Mouse (Mus musculus) C2C12 (cell line): ENCODE results near the gene Rbm33. TPM values are rescaled to one million over a fixed set of nuclear protein-coding genes. Genes with fewer than 3 reads are reported as not detected.

Experiments used
- H3K27me3 ChIP-seq: one replicate; pipeline ENCODE4 v1.6.1; 2011; ENCODE audit not compliant: control insufficient read depth, insufficient read depth, insufficient read length
- H3K36me3 ChIP-seq: one replicate; pipeline ENCODE4 v1.6.1; 2011; ENCODE audit not compliant: control insufficient read depth, insufficient read depth
- H3K4me3 ChIP-seq: one replicate; pipeline ENCODE4 v1.5.1; 2011; ENCODE audit warnings: mild to moderate bottlenecking, control low read depth; ENCODE audit not compliant: poor library complexity, insufficient read depth, severe bottlenecking
- H3K79me2 ChIP-seq: one replicate; pipeline ENCODE4 v1.6.1; 2011; ENCODE audit not compliant: control insufficient read depth, insufficient read depth
- H3K79me3 ChIP-seq: one replicate; pipeline ENCODE4 v1.6.1; 2011; ENCODE audit warnings: low read depth, control low read depth
- H3ac ChIP-seq: one replicate; pipeline ENCODE3; 2011; ENCODE audit warnings: low read depth; ENCODE audit not compliant: control insufficient read depth, insufficient read length
- CEBPB ChIP-seq: IDR thresholded peaks from one replicate; pipeline ENCODE4 v1.6.1; 2011; ENCODE audit warnings: low read depth, mild to moderate bottlenecking, control low read depth, moderate library complexity
- CTCF ChIP-seq: IDR thresholded peaks from one replicate; pipeline ENCODE4 v1.5.1; 2011; ENCODE audit not compliant: control insufficient read depth, insufficient read depth, insufficient read length
- FOSL1 ChIP-seq: IDR thresholded peaks from one replicate; pipeline ENCODE4 v1.8.0; 2011; ENCODE audit warnings: mild to moderate bottlenecking, low read length; ENCODE audit not compliant: poor library complexity, insufficient read depth, severe bottlenecking
- MAX ChIP-seq: IDR thresholded peaks from one replicate; pipeline ENCODE4 v1.6.1; 2011; ENCODE audit warnings: mild to moderate bottlenecking, control low read depth
- MYOD1 ChIP-seq: IDR thresholded peaks from one replicate; pipeline ENCODE4 v1.6.1; 2011; ENCODE audit warnings: low read depth; ENCODE audit not compliant: control insufficient read depth, insufficient read length
- MYOG ChIP-seq: IDR thresholded peaks from one replicate; pipeline ENCODE4 v1.6.1; 2011; ENCODE audit not compliant: control insufficient read depth, insufficient read length; ENCODE audit errors: extremely low read depth
- USF1 ChIP-seq: IDR thresholded peaks from one replicate; pipeline ENCODE4 v1.6.1; 2011; ENCODE audit warnings: low read depth, mild to moderate bottlenecking, control low read depth, moderate library complexity
- polyA plus RNA-seq: library from polyadenylated mRNA; unstranded; fragments of >200 nt; fragmentation: generic; extraction: Trizol; gene quantifications from one replicate; pipeline ENCODE4 v1.2.1, GENCODE M21; 2012; ENCODE audit warnings: missing spikeins

The Rbm33 gene
- polyA plus RNA-seq, 1 experiment, result 10.1 TPM

DNA sequence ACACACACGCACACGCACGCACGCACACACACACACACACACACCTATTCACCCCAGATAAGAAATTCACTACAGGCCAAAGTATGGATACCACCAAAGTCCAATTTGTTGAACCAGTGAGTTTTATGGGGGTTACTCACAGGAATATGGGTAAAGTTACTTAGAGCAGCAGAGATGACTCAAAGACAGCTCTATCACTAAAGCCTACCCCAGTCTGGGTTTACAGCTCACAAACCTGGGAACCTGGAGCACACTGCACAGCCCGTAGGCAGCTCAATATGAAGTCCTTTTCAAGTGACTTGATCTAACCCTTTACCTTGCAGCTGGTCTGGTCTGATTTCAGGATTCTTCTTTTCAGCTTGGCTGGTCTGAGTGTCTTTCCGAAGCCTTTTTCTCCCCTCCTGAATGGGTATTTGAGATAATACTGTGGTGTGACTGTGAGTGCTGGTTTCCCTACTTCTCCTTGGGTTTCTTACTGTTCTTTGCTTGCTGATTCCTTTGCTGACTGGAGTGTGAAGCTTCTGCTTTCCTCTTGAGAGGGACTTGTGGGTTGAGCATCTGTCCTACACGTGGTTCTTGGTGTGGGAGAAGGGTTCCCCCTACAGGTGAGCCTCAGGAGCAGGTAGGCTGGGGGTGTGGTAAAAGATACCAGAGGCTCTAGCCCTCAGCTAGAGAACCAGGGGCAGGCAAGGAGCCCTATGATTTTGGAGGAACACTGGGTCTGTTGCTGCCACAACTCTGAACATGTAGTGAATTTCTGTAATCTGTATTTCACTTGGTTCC, 12.3 kb downstream of the Rbm33 start:
- Histone ChIP-seq H3ac (no peak overlapping the region), H3K4me3 (no peak overlapping the region), H3K79me3 (peaks cover 69% of the 10 kb centered on the region), H3K36me3 (peaks cover 21% of the 10 kb centered on the region), H3K27me3 (no peaks in the 10 kb centered on the region), H3K79me2 (peaks cover 82% of the 10 kb centered on the region)
- TF ChIP-seq MYOD1 (no peak), MAX (no peak), CEBPB (no peak), CTCF (no peak), MYOG (no peak), FOSL1 (no peak), USF1 (no peak)

DNA sequence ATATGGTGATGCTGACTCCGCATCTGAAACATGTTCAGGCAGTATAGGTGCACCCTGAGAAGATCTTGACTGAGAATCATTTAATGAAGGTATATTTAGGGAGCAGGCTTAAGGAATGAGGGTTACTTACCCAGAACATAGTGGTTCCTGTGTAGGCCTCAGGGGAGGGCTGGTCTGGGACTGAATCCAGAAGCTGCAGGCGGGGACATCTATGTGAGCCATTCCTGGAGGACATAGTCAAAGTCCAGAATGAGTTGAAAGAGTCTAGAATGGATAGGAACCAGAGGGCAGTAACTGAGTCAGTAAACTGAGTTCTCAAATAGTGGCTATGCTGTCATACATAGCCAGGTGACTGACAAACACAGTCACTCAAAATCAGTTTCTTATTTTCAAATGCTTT, 16.8 kb downstream of the Rbm33 start:
- Histone ChIP-seq H3ac (no peak overlapping the region), H3K79me2 (peaks cover 37% of the 10 kb centered on the region), H3K4me3 (no peak overlapping the region), H3K36me3 (peaks cover 56% of the 10 kb centered on the region), H3K27me3 (no peaks in the 10 kb centered on the region), H3K79me3 (peaks cover 29% of the 10 kb centered on the region)
- no peak for TF ChIP-seq MYOD1
- no peak for TF ChIP-seq MYOG
- no peak for TF ChIP-seq CTCF
- TF ChIP-seq MAX, result no peak
- no peak for TF ChIP-seq USF1
- TF ChIP-seq FOSL1, result no peak
- TF ChIP-seq CEBPB, result no peak

DNA sequence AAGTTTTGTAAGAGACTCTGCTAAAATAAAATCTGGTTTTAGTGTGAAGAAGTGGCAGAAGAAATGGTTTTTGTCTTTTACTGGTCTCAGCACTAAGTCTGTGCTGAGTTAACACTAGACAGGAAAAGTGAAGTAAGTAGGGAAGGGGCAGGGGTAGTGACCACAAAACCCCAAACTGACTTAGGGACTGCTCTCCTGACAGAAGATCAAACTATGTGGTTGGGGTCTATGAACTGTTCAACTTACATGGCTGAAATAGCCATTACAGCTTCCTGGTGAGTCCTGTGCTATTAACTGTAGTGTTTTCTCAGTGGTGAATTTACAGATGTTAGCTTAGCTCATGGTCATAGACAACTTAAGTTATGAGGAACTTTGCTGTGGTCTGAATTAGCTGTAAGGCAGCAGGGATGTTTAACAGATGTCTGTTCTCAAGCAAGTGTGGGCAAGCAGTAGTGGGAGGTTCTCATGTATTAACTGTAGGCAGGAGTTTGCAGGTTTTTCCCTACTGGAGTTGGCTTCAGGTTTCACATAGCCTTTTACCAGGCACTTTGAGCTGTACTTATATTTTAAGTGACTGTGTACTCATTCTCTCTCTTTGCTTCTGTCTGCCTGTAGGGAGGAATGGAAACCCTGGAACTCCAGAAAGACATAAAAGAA, 35.1 kb downstream of the Rbm33 start:
- peaks cover 66% of the 10 kb centered on the region for H3K36me3 ChIP-seq
- peaks cover 30% of the 10 kb centered on the region for H3K79me2 ChIP-seq
- no peak overlapping the region for H3ac ChIP-seq
- no peak overlapping the region for H3K4me3 ChIP-seq
- TF ChIP-seq MAX (no peak), FOSL1 (no peak), USF1 (no peak), MYOG (no peak), CTCF (no peak), CEBPB (no peak), MYOD1 (no peak)
- no peaks in the 10 kb centered on the region for H3K27me3 ChIP-seq
- H3K79me3 ChIP-seq, result peaks cover 9% of the 10 kb centered on the region

DNA sequence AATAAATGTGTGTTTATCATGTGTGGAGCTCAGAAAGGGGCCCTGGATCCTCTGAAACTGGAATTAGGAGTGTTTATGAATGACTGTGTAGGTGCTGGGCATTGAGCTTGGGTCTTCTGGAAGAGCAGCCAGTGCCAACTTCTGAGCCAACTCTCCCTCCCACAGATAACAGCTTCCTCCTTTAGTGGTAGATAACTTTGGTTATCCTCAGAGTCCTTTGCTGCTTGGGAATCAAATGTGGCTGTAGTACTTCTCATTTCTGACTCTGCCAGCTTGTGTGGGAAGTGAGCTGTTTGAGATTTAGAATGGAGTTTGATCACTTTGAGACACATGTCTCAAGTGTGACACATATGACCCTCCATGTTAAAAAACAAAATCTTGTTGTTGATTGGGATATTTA, 38.7 kb downstream of the Rbm33 start:
- no peaks in the 10 kb centered on the region for H3K27me3 ChIP-seq
- TF ChIP-seq MYOG (no peak), CEBPB (no peak), MYOD1 (no peak), CTCF (no peak), MAX (no peak), FOSL1 (no peak), USF1 (no peak)
- H3K79me3 ChIP-seq, result no peaks in the 10 kb centered on the region
- H3ac ChIP-seq, result no peak overlapping the region
- H3K4me3 ChIP-seq, result no peak overlapping the region
- peaks cover 69% of the 10 kb centered on the region for H3K36me3 ChIP-seq
- peaks cover 7% of the 10 kb centered on the region for H3K79me2 ChIP-seq

DNA sequence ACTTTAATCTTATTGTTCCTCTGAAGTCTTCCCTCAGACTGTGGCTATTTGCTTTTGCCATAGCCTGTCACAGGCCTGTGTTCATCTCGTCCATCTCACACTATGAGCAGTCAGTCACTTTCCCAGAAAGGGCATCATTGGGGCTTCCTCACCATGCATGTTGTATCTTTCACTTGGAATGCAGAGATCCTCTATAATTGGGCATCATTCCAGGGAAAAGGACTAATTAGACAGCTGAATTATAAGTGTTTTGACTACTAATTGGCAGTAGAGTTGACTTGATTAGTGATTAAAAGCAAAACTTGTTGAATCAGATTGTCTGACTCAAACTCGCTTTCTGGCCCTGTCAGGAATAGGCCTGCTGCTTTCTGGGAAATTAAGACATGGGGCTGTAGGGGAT, 43.8 kb downstream of the Rbm33 start:
- Histone ChIP-seq H3K79me3 (no peaks in the 10 kb centered on the region), H3K27me3 (no peaks in the 10 kb centered on the region), H3K79me2 (peaks cover 8% of the 10 kb centered on the region), H3ac (no peak overlapping the region), H3K4me3 (no peak overlapping the region), H3K36me3 (peaks cover 71% of the 10 kb centered on the region)
- TF ChIP-seq USF1 (no peak), FOSL1 (no peak), MAX (no peak), MYOD1 (no peak), MYOG (no peak), CTCF (no peak), CEBPB (no peak)

DNA sequence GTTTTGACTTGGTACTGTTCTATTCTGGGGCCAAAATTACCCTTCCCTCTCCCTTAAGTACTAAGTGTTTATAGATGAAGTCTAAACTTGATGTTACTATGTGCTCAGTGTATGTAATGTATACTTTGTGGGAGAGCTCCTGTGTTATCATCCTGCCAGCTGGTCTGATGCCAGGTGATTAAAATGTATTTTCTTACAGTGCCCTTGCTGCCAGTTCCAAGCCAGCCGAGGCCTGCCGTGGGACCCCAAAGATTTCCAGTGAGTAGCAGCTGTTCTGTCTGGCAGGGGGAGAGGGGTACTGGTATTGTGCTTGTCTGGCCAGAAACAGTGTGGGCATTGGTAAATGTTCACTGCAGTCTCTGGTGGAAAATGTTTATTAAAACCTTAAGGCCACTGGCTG, 51.1 kb downstream of the Rbm33 start:
- H3K4me3 ChIP-seq, result no peak overlapping the region
- peaks cover 46% of the 10 kb centered on the region for H3K36me3 ChIP-seq
- H3K27me3 ChIP-seq, result no peaks in the 10 kb centered on the region
- TF ChIP-seq CTCF (no peak), USF1 (no peak), CEBPB (no peak), MYOD1 (no peak)
- peaks cover 14% of the 10 kb centered on the region for H3K79me2 ChIP-seq
- H3ac ChIP-seq, result no peak overlapping the region
- H3K79me3 ChIP-seq, result peaks cover 2% of the 10 kb centered on the region
